Mouse (Mus musculus): ENCODE measurements around the gene Gm21985. TPM values are rescaled to one million over a fixed set of nuclear protein-coding genes. Genes with fewer than 3 reads are reported as not detected.

Gm21985 gene
- polyA plus RNA-seq, 1 experiment = not detected

GRCm38 (mm10) chr2:112247323-112247722, 18.8 kb upstream of the Gm21985 start:
- Histone ChIP-seq H3K36me3 (ENCODE audit: control insufficient read depth, insufficient read depth, low read length) (no peaks in the 10 kb centered on the region), H3K27me3 (ENCODE audit: control insufficient read depth, insufficient read depth, low read length) (no peaks in the 10 kb centered on the region), H3K4me3 (ENCODE audit: control insufficient read depth, insufficient read depth, low read length) (no peak overlapping the region), H3K27ac (ENCODE audit: control insufficient read depth, insufficient read depth, low read length) (no peak overlapping the region), H3K4me1 (replicated peaks; ENCODE audit: control insufficient read depth, insufficient read depth, low read length) (no peaks in the 10 kb centered on the region)
- no peak for DNase-seq
- WGBS = 56% methylated on average over 10 of the region's 10 CpGs
- TF ChIP-seq CTCF (IDR thresholded peaks at IDR 0.05; ENCODE audit: borderline replicate concordance, control insufficient read depth, extremely low read depth, insufficient read depth, low read length, poor library complexity) (no peak), POLR2A (IDR thresholded peaks at IDR 0.05; ENCODE audit: control insufficient read depth, extremely low read depth, insufficient read depth, low read length, poor library complexity) (no peak)

GRCm38 (mm10) chr2:112249780-112250453, 16.2 kb upstream of the Gm21985 start:
- Histone ChIP-seq H3K27ac (ENCODE audit: control insufficient read depth, insufficient read depth, low read length) (no peak overlapping the region), H3K27me3 (ENCODE audit: control insufficient read depth, insufficient read depth, low read length) (no peaks in the 10 kb centered on the region), H3K4me3 (ENCODE audit: control insufficient read depth, insufficient read depth, low read length) (no peak overlapping the region), H3K4me1 (replicated peaks; ENCODE audit: control insufficient read depth, insufficient read depth, low read length) (0 out of 2 replicates have a peak, but pooled peaks cover under 1% of the 10 kb centered on the region), H3K36me3 (ENCODE audit: control insufficient read depth, insufficient read depth, low read length) (no peaks in the 10 kb centered on the region)
- no peak for DNase-seq
- 95% methylated on average over 10 of the region's 10 CpGs for WGBS
- TF ChIP-seq POLR2A (IDR thresholded peaks at IDR 0.05; ENCODE audit: control insufficient read depth, extremely low read depth, insufficient read depth, low read length, poor library complexity) (no peak), CTCF (IDR thresholded peaks at IDR 0.05; ENCODE audit: borderline replicate concordance, control insufficient read depth, extremely low read depth, insufficient read depth, low read length, poor library complexity) (no peak)

GRCm38 (mm10) chr2:112254675-112255515, 11.2 kb upstream of the Gm21985 start:
- no peak overlapping the region for H3K27ac ChIP-seq (ENCODE audit: control insufficient read depth, insufficient read depth, low read length)
- 0 out of 2 replicates have a peak, but pooled peaks cover 3% of the 10 kb centered on the region for H3K4me1 ChIP-seq (replicated peaks; ENCODE audit: control insufficient read depth, insufficient read depth, low read length)
- TF ChIP-seq CTCF (IDR thresholded peaks at IDR 0.05; ENCODE audit: borderline replicate concordance, control insufficient read depth, extremely low read depth, insufficient read depth, low read length, poor library complexity) = no peak
- no peak for TF ChIP-seq POLR2A (IDR thresholded peaks at IDR 0.05; ENCODE audit: control insufficient read depth, extremely low read depth, insufficient read depth, low read length, poor library complexity)

DNA sequence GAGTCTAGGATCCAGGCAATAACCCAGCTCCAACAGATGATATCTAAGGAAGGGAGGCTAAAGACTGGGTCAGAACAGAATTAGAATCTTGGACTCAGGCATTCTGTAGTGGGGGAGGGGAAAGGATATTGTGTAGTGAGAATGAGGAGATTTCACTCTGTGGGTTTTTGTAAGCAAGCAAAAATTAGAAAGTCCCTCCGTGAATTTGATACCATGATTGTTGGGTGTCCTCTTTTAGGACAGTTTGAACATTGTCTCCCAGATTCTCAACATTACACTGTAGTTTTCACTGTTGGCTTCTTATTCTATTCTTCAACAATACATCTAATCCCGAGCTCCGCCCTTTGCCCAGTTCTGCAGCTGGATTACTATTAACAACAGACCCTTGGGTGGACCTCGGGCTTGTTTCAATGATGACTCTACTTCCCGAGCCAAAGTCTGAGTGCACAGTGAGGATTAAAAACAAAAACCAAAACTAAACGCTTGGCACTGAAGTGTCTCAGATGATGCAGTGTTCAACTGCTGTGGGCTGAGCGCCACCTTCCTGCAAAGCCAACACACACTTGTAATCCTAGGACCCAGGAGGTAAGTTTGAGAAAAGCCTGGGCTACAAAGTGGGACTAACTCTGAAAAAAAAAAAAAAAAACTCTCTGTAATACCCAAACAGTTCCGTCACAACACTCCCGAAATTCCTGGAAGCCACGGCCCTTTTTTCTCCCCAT, 6.7 kb upstream of the Gm21985 start, which contains the start of gene Nutm1:
TSS of gene Nutm1 (minus strand) at position 51 of the 722 bp plus-strand sequence.
- H3K27ac ChIP-seq (ENCODE audit: control insufficient read depth, insufficient read depth, low read length) = no peak within 1 kb of the TSS
- no peak within 1 kb of the TSS for H3K4me3 ChIP-seq (ENCODE audit: control insufficient read depth, insufficient read depth, low read length)
- H3K36me3 ChIP-seq (ENCODE audit: control insufficient read depth, insufficient read depth, low read length) = no peaks in the 10 kb centered on the region
- 0 out of 2 replicates have a peak, but pooled peaks cover 3% of the 10 kb centered on the region for H3K4me1 ChIP-seq (replicated peaks; ENCODE audit: control insufficient read depth, insufficient read depth, low read length)
- WGBS = 55% methylated on average over 10 of the region's 10 CpGs
- H3K27me3 ChIP-seq (ENCODE audit: control insufficient read depth, insufficient read depth, low read length) = no peaks in the 10 kb centered on the region
- no peak for DNase-seq
- TF ChIP-seq POLR2A (IDR thresholded peaks at IDR 0.05; ENCODE audit: control insufficient read depth, extremely low read depth, insufficient read depth, low read length, poor library complexity) (no peak), CTCF (IDR thresholded peaks at IDR 0.05; ENCODE audit: borderline replicate concordance, control insufficient read depth, extremely low read depth, insufficient read depth, low read length, poor library complexity) (no peak)

More at GRCm38 (mm10) chr2:112254675-112255515, 11.2 kb upstream of the Gm21985 start:
- Histone ChIP-seq H3K27me3 (ENCODE audit: control insufficient read depth, insufficient read depth, low read length) (no peaks in the 10 kb centered on the region), H3K4me3 (ENCODE audit: control insufficient read depth, insufficient read depth, low read length) (no peak overlapping the region), H3K36me3 (ENCODE audit: control insufficient read depth, insufficient read depth, low read length) (no peaks in the 10 kb centered on the region)
- no peak for DNase-seq
- 77% methylated on average over 7 of the region's 7 CpGs for WGBS

DNA sequence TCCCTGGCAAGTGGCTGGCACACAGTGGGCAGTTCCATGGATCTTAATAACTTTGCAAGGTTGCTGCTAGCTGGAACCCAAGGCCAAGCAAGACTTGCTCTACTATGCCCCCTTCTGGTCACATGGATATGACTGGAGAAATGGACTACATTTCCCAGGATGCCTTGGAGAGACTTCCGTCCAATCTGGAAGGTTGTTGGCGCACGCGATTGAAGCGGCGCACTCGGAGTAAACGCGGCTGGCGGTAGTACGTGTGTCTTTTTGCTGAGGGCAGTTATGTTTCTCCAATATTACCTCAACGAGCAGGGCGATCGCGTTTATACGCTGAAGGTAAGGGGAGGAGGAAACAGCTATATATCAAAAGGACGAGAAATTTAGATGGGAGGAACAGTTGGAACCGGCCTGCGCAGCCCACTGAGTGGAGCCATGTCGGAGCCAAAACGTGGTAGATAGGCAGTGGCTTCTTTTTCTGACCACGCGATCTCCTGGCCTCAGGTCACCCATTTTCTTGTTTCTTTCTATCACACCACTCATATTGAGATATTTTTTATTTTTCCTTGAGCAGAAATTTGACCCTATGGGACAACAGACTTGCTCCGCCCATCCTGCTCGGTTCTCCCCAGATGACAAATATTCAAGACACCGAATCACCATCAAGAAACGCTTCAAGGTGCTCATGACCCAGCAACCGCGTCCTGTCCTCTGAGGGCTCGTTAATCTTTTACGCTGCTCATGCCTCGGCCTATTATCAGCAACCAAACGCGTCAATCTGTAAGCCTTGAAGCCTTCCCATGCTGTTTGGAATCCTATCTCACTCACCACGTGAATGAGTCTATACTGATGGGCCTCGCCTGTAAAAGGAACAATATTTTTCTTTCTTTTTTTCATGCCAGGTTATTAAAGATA, 4.1 kb upstream of the Gm21985 start, which contains the start of gene Nop10:
TSS of gene Nop10 (plus strand) at position 179 of the 906 bp plus-strand sequence.
- Histone ChIP-seq H3K27ac (ENCODE audit: control insufficient read depth, insufficient read depth, low read length) (no peak within 1 kb of the TSS), H3K4me3 (ENCODE audit: control insufficient read depth, insufficient read depth, low read length) (peak within 1 kb of the TSS; percentile 60), H3K36me3 (ENCODE audit: control insufficient read depth, insufficient read depth, low read length) (no peaks in the 10 kb centered on the region), H3K4me1 (replicated peaks; ENCODE audit: control insufficient read depth, insufficient read depth, low read length) (no peaks in the 10 kb centered on the region; the same call in 1 of the 2 replicates), H3K27me3 (ENCODE audit: control insufficient read depth, insufficient read depth, low read length) (no peaks in the 10 kb centered on the region)
- peak; percentile 86 for DNase-seq
- TF ChIP-seq POLR2A (IDR thresholded peaks at IDR 0.05; ENCODE audit: control insufficient read depth, extremely low read depth, insufficient read depth, low read length, poor library complexity) (peak; percentile 92), CTCF (IDR thresholded peaks at IDR 0.05; ENCODE audit: borderline replicate concordance, control insufficient read depth, extremely low read depth, insufficient read depth, low read length, poor library complexity) (peak; percentile 63; the same call in 1 of the 2 replicates)
- WGBS = under 1% methylated on average over 36 of the region's 36 CpGs
